Mouse (Mus musculus): Measurements from ENCODE around the gene Dcun1d4. TPM values are rescaled to one million over a fixed set of nuclear protein-coding genes. Genes with fewer than 3 reads are reported as not detected.
"Not testable (repeated sequence)": the region's sequence is repeated elsewhere in the genome, so short reads cannot be mapped to it uniquely, and the experiment has no call there.

Dcun1d4 gene
- polyA plus RNA-seq, 1 experiment from 2014 or later: 23.5 TPM

DNA sequence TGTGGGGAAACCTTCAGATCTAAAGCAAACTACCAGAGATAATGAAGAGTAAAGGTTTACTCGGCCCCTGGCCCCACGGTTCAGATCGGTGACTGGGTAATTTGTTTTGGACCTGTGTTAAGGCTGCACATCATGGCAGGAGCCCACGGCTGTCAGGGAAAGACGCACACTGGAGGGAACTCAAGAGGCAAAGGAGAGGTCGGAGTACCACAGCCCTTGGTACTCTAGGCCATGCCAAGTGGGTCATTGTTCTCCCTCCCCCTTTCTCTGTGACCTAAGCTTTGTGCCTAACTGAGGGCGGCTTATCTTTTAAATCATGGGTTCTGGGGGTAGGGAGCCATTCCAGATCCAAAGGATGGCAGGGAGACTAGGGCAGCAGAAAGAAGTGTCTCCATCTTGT, 601 bp downstream of the Dcun1d4 start:
- no peak overlapping the region for H3K4me2 ChIP-seq
- no peak overlapping the region for H3K4me3 ChIP-seq
- no peaks in the 10 kb centered on the region for H3K27me3 ChIP-seq (replicated peaks)
- no peak overlapping the region for H3K9ac ChIP-seq
- no peak for ATAC-seq (ENCODE audit: insufficient number of reproducible peaks, low FRiP score)
- H3K9me3 ChIP-seq (replicated peaks): no peaks in the 10 kb centered on the region
- H3K27ac ChIP-seq (ENCODE audit: poor library complexity, severe bottlenecking): no peak overlapping the region
- no peaks in the 10 kb centered on the region for H3K36me3 ChIP-seq
- WGBS: 87% methylated on average over 7 of the region's 7 CpGs
- H3K4me1 ChIP-seq (replicated peaks): no peaks in the 10 kb centered on the region

GRCm38 (mm10) chr5:73482381-73482780, 1.6 kb downstream of the Dcun1d4 start:
- not testable (repeated sequence) for ATAC-seq (ENCODE audit: insufficient number of reproducible peaks, low FRiP score); H3K4me3 ChIP-seq; H3K9ac ChIP-seq; H3K9me3 ChIP-seq (replicated peaks); H3K27ac ChIP-seq (ENCODE audit: poor library complexity, severe bottlenecking); H3K4me2 ChIP-seq; H3K4me1 ChIP-seq (replicated peaks); H3K36me3 ChIP-seq; H3K27me3 ChIP-seq (replicated peaks)
- WGBS: 81% methylated on average over 1 of the region's 1 CpGs

- no peak overlapping the region for H3K4me3 ChIP-seq
- no peaks in the 10 kb centered on the region for H3K27me3 ChIP-seq (replicated peaks)
- no peak for ATAC-seq (ENCODE audit: insufficient number of reproducible peaks, low FRiP score)
- 76% methylated on average over 5 of the region's 5 CpGs for WGBS
- H3K27ac ChIP-seq (ENCODE audit: poor library complexity, severe bottlenecking): no peak overlapping the region
- H3K36me3 ChIP-seq: no peaks in the 10 kb centered on the region
- no peaks in the 10 kb centered on the region for H3K9me3 ChIP-seq (replicated peaks)
- no peak overlapping the region for H3K4me2 ChIP-seq
- no peak overlapping the region for H3K9ac ChIP-seq
- H3K4me1 ChIP-seq (replicated peaks): no peaks in the 10 kb centered on the region
These were observed 3.3 kb downstream of the Dcun1d4 start for GRCm38 (mm10) chr5:73484016-73484615.

DNA sequence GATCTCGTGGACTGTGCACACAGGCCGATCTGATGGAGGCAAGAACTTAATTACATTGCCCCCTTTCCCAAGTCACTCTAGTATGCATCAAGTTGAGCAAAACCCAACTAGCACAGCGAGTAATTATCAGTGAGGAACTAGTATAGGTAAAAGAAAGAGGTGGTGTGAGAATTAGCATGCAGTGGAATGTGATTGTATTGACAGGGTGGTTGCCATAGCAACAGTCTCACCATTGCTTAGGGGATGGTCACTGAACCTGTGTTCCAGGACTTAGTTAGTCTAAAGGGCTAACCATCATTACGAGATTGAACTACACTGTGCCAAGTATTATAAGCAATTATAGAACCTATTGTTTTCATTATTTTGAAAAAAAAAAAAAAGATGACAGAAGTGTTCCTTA, 5.7 kb downstream of the Dcun1d4 start:
- H3K4me2 ChIP-seq: no peak overlapping the region
- no peaks in the 10 kb centered on the region for H3K36me3 ChIP-seq
- no peak for ATAC-seq (ENCODE audit: insufficient number of reproducible peaks, low FRiP score)
- H3K9ac ChIP-seq: no peak overlapping the region
- peaks cover 4% of the 10 kb centered on the region for H3K4me1 ChIP-seq (replicated peaks)
- H3K4me3 ChIP-seq: no peak overlapping the region
- no peak overlapping the region for H3K27ac ChIP-seq (ENCODE audit: poor library complexity, severe bottlenecking)
- no peaks in the 10 kb centered on the region for H3K27me3 ChIP-seq (replicated peaks)
- no peaks in the 10 kb centered on the region for H3K9me3 ChIP-seq (replicated peaks)
- WGBS: 46% methylated on average over 4 of the region's 4 CpGs

GRCm38 (mm10) chr5:73489915-73490314, 9.1 kb downstream of the Dcun1d4 start:
- peak overlapping the region; percentile 66 for H3K9ac ChIP-seq
- no peaks in the 10 kb centered on the region for H3K27me3 ChIP-seq (replicated peaks)
- H3K36me3 ChIP-seq: no peaks in the 10 kb centered on the region
- WGBS: 4% methylated on average over 14 of the region's 14 CpGs
- ATAC-seq (ENCODE audit: insufficient number of reproducible peaks, low FRiP score): no peak
- H3K4me2 ChIP-seq: peak overlapping the region; percentile 82
- H3K4me1 ChIP-seq (replicated peaks): peaks cover 7% of the 10 kb centered on the region
- H3K27ac ChIP-seq (ENCODE audit: poor library complexity, severe bottlenecking): peak overlapping the region; percentile 60
- H3K9me3 ChIP-seq (replicated peaks): no peaks in the 10 kb centered on the region
- H3K4me3 ChIP-seq: peak overlapping the region; percentile 86

GRCm38 (mm10) chr5:73490596-73491073, 9.8 kb downstream of the Dcun1d4 start:
- no peaks in the 10 kb centered on the region for H3K27me3 ChIP-seq (replicated peaks)
- 0% methylated on average over 33 of the region's 37 CpGs for WGBS
- ATAC-seq (ENCODE audit: insufficient number of reproducible peaks, low FRiP score): peak; percentile 97
- no peaks in the 10 kb centered on the region for H3K36me3 ChIP-seq
- H3K9me3 ChIP-seq (replicated peaks): no peaks in the 10 kb centered on the region
- peak overlapping the region; percentile 86 for H3K4me3 ChIP-seq
- peak overlapping the region; percentile 88 for H3K27ac ChIP-seq (ENCODE audit: poor library complexity, severe bottlenecking)
- peak overlapping the region; percentile 100 for H3K4me2 ChIP-seq
- H3K9ac ChIP-seq: peak overlapping the region; percentile 82
- H3K4me1 ChIP-seq (replicated peaks): peaks cover 7% of the 10 kb centered on the region

DNA sequence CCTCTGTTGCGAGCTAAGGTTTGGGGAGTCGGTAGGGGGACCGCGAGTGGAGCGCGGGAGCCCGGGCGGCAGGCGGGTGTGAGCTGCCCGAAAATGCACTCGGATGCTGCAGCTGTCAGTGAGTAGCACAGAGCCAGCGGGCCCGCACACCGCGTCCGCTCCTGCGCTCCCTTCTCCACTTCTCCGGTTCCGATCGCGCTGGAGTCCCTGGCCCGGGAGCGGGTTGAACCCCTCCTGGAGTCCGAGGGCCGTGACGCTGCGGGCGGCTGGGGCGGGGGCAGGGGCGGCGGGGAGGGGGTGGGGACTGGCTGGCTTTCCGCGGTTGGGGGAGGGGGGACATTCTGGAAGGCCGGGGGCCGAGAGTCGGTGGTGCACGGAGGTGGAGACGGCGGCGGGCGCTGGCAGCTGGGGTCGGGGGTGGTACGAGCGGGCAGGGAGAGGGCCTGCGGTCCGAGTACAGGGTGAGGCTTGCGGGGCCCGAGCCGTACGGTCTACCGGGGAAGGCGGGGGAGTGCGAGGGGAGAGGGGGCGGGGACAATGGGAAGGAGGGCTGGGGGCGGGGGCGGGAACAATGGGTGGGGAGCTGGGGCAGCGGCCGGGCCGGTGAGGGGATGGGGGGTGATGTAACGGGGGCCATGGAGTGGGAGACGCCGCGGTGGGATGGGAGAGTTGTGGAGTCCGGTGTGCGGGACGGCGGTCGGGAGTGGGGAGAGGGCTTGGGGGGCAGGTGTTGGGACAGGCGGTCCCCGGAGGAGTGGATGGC, 10.5 kb downstream of the Dcun1d4 start:
- Histone ChIP-seq H3K9ac (peak overlapping the region; percentile 82), H3K4me3 (peak overlapping the region; percentile 86), H3K27ac (ENCODE audit: poor library complexity, severe bottlenecking) (peak overlapping the region; percentile 88), H3K27me3 (replicated peaks) (no peaks in the 10 kb centered on the region), H3K36me3 (no peaks in the 10 kb centered on the region), H3K9me3 (replicated peaks) (no peaks in the 10 kb centered on the region), H3K4me2 (peak overlapping the region; percentile 100), H3K4me1 (replicated peaks) (peaks cover 7% of the 10 kb centered on the region)
- ATAC-seq (ENCODE audit: insufficient number of reproducible peaks, low FRiP score): peak; percentile 54
- 2% methylated on average over 66 of the region's 70 CpGs for WGBS

DNA sequence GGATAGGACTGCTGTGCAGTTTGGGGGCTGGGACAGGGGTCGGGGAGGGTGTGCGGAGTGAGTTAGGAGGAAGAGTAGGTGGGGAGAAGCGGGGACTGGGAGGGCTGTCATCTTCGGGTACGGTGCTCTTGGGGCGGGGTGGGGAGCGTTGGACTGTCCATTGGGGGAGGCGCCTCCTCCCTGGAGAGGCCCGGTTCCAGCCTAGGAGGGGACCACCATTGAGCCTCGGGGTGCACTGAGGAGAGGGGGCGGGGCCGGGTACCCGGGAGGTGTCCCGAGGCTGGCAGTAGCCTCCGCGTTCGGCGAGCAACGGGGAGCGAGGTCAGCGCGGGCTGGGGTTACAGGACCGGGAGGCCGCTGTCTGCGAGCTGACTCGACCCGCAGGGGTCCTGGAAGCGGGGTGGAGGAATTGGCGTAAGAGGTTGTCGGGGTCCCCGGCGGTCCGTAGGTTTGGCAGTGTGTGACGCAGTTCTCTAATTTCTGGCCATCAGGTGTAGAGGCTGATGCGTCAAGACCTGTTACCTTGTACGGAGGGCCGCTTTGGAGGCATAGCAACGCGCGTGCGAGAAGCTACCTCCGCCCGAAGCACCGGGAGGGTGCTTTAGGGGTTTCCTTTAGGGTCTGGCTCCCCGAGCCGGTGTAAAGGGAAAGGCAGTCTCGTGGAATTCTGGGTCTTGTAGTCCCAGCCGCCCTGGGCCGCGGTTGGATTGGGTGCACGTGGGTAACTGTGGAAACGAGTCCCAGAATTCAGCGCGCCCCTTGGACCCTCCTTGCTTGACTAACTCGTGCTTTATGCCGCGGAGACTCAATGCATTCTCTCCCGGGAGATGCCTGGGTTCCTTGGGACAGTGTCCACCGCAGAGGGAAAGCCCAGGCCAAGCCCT, 11.3 kb downstream of the Dcun1d4 start:
- Histone ChIP-seq H3K9me3 (replicated peaks) (no peaks in the 10 kb centered on the region), H3K9ac (peak overlapping the region; percentile 82), H3K4me3 (peak overlapping the region; percentile 86), H3K27ac (ENCODE audit: poor library complexity, severe bottlenecking) (peak overlapping the region; percentile 88), H3K36me3 (no peaks in the 10 kb centered on the region), H3K4me2 (peak overlapping the region; percentile 100), H3K27me3 (replicated peaks) (no peaks in the 10 kb centered on the region), H3K4me1 (replicated peaks) (peaks cover 7% of the 10 kb centered on the region)
- ATAC-seq (ENCODE audit: insufficient number of reproducible peaks, low FRiP score): peak; percentile 65
- WGBS: under 1% methylated on average over 58 of the region's 59 CpGs

GRCm38 (mm10) chr5:73497401-73497800, 16.6 kb downstream of the Dcun1d4 start:
- H3K4me1 ChIP-seq (replicated peaks): peaks cover 31% of the 10 kb centered on the region

DNA sequence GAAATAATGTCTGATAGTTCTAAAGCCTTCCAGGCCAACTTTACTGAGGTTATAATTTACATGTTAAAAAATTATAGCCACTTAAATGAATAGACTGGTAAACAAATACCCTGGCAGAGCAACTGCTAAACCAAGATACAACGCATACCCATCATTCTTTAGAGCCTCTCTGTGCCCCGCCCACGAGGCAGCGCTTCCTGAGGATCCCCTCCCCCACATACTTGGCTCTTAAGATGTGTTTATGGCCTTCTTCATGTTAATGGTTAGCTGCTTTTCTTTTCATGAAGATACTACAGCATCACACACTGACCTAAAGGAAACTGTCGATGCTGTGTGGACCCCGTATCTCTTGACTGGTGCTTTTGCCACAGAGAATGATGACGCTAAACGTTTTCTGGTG, 17.8 kb downstream of the Dcun1d4 start:
- Histone ChIP-seq H3K4me3 (no peak overlapping the region), H3K9ac (no peak overlapping the region), H3K27ac (ENCODE audit: poor library complexity, severe bottlenecking) (no peak overlapping the region), H3K36me3 (no peaks in the 10 kb centered on the region), H3K4me2 (no peak overlapping the region), H3K27me3 (replicated peaks) (no peaks in the 10 kb centered on the region), H3K9me3 (replicated peaks) (no peaks in the 10 kb centered on the region), H3K4me1 (replicated peaks) (peaks cover 40% of the 10 kb centered on the region)
- 77% methylated on average over 8 of the region's 8 CpGs for WGBS
- no peak for ATAC-seq (ENCODE audit: insufficient number of reproducible peaks, low FRiP score)

More at GRCm38 (mm10) chr5:73497401-73497800, 16.6 kb downstream of the Dcun1d4 start:
- 66% methylated on average over 3 of the region's 3 CpGs for WGBS
- Histone ChIP-seq H3K27me3 (replicated peaks) (no peaks in the 10 kb centered on the region), H3K9me3 (replicated peaks) (no peaks in the 10 kb centered on the region), H3K9ac (no peak overlapping the region), H3K36me3 (no peaks in the 10 kb centered on the region), H3K27ac (ENCODE audit: poor library complexity, severe bottlenecking) (no peak overlapping the region), H3K4me3 (no peak overlapping the region), H3K4me2 (no peak overlapping the region)
- ATAC-seq (ENCODE audit: insufficient number of reproducible peaks, low FRiP score): no peak

All from heart, embryonic 12.5 days (tissue).